Mouse (Mus musculus): Measurements from ENCODE around the gene Cyp4v3.

DNA sequence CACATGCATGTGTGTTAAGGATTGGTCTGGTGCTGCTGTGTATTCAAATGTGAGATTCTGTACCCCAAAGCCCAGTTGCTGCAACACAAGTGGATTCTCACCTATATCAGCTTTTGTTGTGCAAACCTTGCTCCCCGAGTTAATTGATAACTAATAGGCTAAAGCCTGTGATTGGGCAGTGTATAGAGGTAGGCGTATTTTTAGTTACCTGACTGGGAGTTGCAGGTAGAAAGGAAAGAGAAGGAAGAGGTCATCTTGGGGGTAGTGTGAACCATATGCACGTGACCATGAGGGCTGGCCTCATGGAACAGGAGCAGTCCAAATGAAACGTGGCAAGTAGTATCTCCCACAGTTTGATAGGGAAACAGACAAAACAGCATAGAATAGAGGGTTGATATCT, 68.1 kb downstream of the Cyp4v3 start:
- no peak for TF ChIP-seq EP300 (IDR thresholded peaks at IDR 0.05; ENCODE audit: insufficient read depth, low read depth, low read length)
- TF ChIP-seq POLR2A (IDR thresholded peaks at IDR 0.05; ENCODE audit: insufficient read depth, low read length): no peak
- no peak for TF ChIP-seq CTCF (IDR thresholded peaks at IDR 0.05; ENCODE audit: low read depth, low read length)
